Mouse (Mus musculus): ENCODE data around the gene Nipal4. TPM values are rescaled to one million over a fixed set of nuclear protein-coding genes. Genes with fewer than 3 reads are reported as not detected.

Gene Nipal4
- polyA plus RNA-seq, 1 experiment, result 0.57 TPM

- Histone ChIP-seq H3K4me1 (ENCODE audit: control insufficient read depth, insufficient read depth, insufficient read length) (no peaks in the 10 kb centered on the region), H3K36me3 (ENCODE audit: control insufficient read depth, insufficient read depth, low read length) (peaks cover 42% of the 10 kb centered on the region), H3K4me3 (ENCODE audit: extremely low read depth, insufficient read depth, insufficient read length) (no peak overlapping the region), H3K27me3 (ENCODE audit: control insufficient read depth, insufficient read depth, low read length) (no peaks in the 10 kb centered on the region), H3K27ac (ENCODE audit: insufficient read depth, low read length) (no peak overlapping the region)
- DNase-seq (ENCODE audit: low read depth in 1 of 2, low spot score in 2 of 2), result no peak
- 74% methylated on average over 2 of the region's 2 CpGs for WGBS
- TF ChIP-seq CTCF (IDR thresholded peaks at IDR 0.05; ENCODE audit: extremely low read depth, insufficient read depth, insufficient read length, insufficient replicate concordance) (no peak), POLR2A (IDR thresholded peaks at IDR 0.05; ENCODE audit: low read depth, low read length) (no peak)
Observed at GRCm38 (mm10) chr11:46134899-46135298, 31.4 kb downstream of the Nipal4 start.

- no peak overlapping the region for H3K27ac ChIP-seq (ENCODE audit: insufficient read depth, low read length)
- H3K27me3 ChIP-seq (ENCODE audit: control insufficient read depth, insufficient read depth, low read length), result no peaks in the 10 kb centered on the region
- 89% methylated on average over 17 of the region's 17 CpGs for WGBS
- H3K4me1 ChIP-seq (ENCODE audit: control insufficient read depth, insufficient read depth, insufficient read length), result peaks cover 16% of the 10 kb centered on the region; the same call in 1 of the 2 replicates
- H3K36me3 ChIP-seq (ENCODE audit: control insufficient read depth, insufficient read depth, low read length), result peaks cover 22% of the 10 kb centered on the region
- TF ChIP-seq CTCF (IDR thresholded peaks at IDR 0.05; ENCODE audit: extremely low read depth, insufficient read depth, insufficient read length, insufficient replicate concordance), result no peak
- TF ChIP-seq POLR2A (IDR thresholded peaks at IDR 0.05; ENCODE audit: low read depth, low read length), result no peak
- H3K4me3 ChIP-seq (ENCODE audit: extremely low read depth, insufficient read depth, insufficient read length), result no peak overlapping the region
- DNase-seq (ENCODE audit: low read depth in 1 of 2, low spot score in 2 of 2), result no peak
Observed at GRCm38 (mm10) chr11:46131022-46131986, 35.0 kb downstream of the Nipal4 start.

- TF ChIP-seq CTCF (IDR thresholded peaks at IDR 0.05; ENCODE audit: extremely low read depth, insufficient read depth, insufficient read length, insufficient replicate concordance) (peak; percentile 95), POLR2A (IDR thresholded peaks at IDR 0.05; ENCODE audit: low read depth, low read length) (no peak)
- Histone ChIP-seq H3K4me3 (ENCODE audit: extremely low read depth, insufficient read depth, insufficient read length) (no peak overlapping the region), H3K36me3 (ENCODE audit: control insufficient read depth, insufficient read depth, low read length) (peaks cover 7% of the 10 kb centered on the region; the same call in 1 of the 2 replicates), H3K4me1 (ENCODE audit: control insufficient read depth, insufficient read depth, insufficient read length) (peaks cover 29% of the 10 kb centered on the region), H3K27ac (ENCODE audit: insufficient read depth, low read length) (peak overlapping the region; percentile 95), H3K27me3 (ENCODE audit: control insufficient read depth, insufficient read depth, low read length) (no peaks in the 10 kb centered on the region)
- WGBS, result 53% methylated on average over 9 of the region's 9 CpGs
- DNase-seq (ENCODE audit: low read depth in 1 of 2, low spot score in 2 of 2), result peak; percentile 58 to 85
Observed at GRCm38 (mm10) chr11:46128548-46128945, 37.8 kb downstream of the Nipal4 start.

- TF ChIP-seq POLR2A (IDR thresholded peaks at IDR 0.05; ENCODE audit: low read depth, low read length) (peak; percentile 37), CTCF (IDR thresholded peaks at IDR 0.05; ENCODE audit: extremely low read depth, insufficient read depth, insufficient read length, insufficient replicate concordance) (no peak)
- H3K27ac ChIP-seq (ENCODE audit: insufficient read depth, low read length), result peak overlapping the region; percentile 99
- no peak overlapping the region for H3K4me3 ChIP-seq (ENCODE audit: extremely low read depth, insufficient read depth, insufficient read length)
- no peaks in the 10 kb centered on the region for H3K27me3 ChIP-seq (ENCODE audit: control insufficient read depth, insufficient read depth, low read length)
- WGBS, result 36% methylated on average over 15 of the region's 15 CpGs
- peak; percentile 59 to 63 for DNase-seq (ENCODE audit: low read depth in 1 of 2, low spot score in 2 of 2)
- peaks cover 7% of the 10 kb centered on the region; the same call in 1 of the 2 replicates for H3K36me3 ChIP-seq (ENCODE audit: control insufficient read depth, insufficient read depth, low read length)
- H3K4me1 ChIP-seq (ENCODE audit: control insufficient read depth, insufficient read depth, insufficient read length), result peaks cover 31% of the 10 kb centered on the region
Observed at GRCm38 (mm10) chr11:46127621-46128547, 38.4 kb downstream of the Nipal4 start.

- no peak for DNase-seq (ENCODE audit: low read depth in 1 of 2, low spot score in 2 of 2)
- Histone ChIP-seq H3K4me3 (ENCODE audit: extremely low read depth, insufficient read depth, insufficient read length) (no peak overlapping the region), H3K27ac (ENCODE audit: insufficient read depth, low read length) (peak overlapping the region; percentile 99), H3K27me3 (ENCODE audit: control insufficient read depth, insufficient read depth, low read length) (no peaks in the 10 kb centered on the region), H3K36me3 (ENCODE audit: control insufficient read depth, insufficient read depth, low read length) (peaks cover 7% of the 10 kb centered on the region; the same call in 1 of the 2 replicates), H3K4me1 (ENCODE audit: control insufficient read depth, insufficient read depth, insufficient read length) (peaks cover 33% of the 10 kb centered on the region)
- TF ChIP-seq CTCF (IDR thresholded peaks at IDR 0.05; ENCODE audit: extremely low read depth, insufficient read depth, insufficient read length, insufficient replicate concordance), result no peak
- no peak for TF ChIP-seq POLR2A (IDR thresholded peaks at IDR 0.05; ENCODE audit: low read depth, low read length)
- WGBS, result 68% methylated on average over 11 of the region's 11 CpGs
Observed at GRCm38 (mm10) chr11:46126827-46127410, 39.4 kb downstream of the Nipal4 start.

GRCm38 (mm10) chr11:46126317-46126716, 40.0 kb downstream of the Nipal4 start:
- H3K27ac ChIP-seq (ENCODE audit: insufficient read depth, low read length), result peak overlapping the region; percentile 99
- no peaks in the 10 kb centered on the region for H3K27me3 ChIP-seq (ENCODE audit: control insufficient read depth, insufficient read depth, low read length)
- WGBS, result 30% methylated on average over 7 of the region's 7 CpGs

More at GRCm38 (mm10) chr11:46126317-46126716, 40.0 kb downstream of the Nipal4 start:
- H3K4me1 ChIP-seq (ENCODE audit: control insufficient read depth, insufficient read depth, insufficient read length), result peaks cover 33% of the 10 kb centered on the region
- no peak for TF ChIP-seq CTCF (IDR thresholded peaks at IDR 0.05; ENCODE audit: extremely low read depth, insufficient read depth, insufficient read length, insufficient replicate concordance)
- no peak for TF ChIP-seq POLR2A (IDR thresholded peaks at IDR 0.05; ENCODE audit: low read depth, low read length)
- H3K36me3 ChIP-seq (ENCODE audit: control insufficient read depth, insufficient read depth, low read length), result peaks cover 4% of the 10 kb centered on the region; the same call in 1 of the 2 replicates
- no peak overlapping the region for H3K4me3 ChIP-seq (ENCODE audit: extremely low read depth, insufficient read depth, insufficient read length)
- peak; percentile 36 to 39 for DNase-seq (ENCODE audit: low read depth in 1 of 2, low spot score in 2 of 2)

Data from spleen, adult 2 months (tissue).